Mouse (Mus musculus) cerebellum, adult 2 months (tissue): Measurements from ENCODE around the gene Dnajb12. TPM values are rescaled to one million over a fixed set of nuclear protein-coding genes. Genes with fewer than 3 reads are reported as not detected.

ENCODE experiments used
- DNase-seq, 2 experiments: peaks; one replicate each; pipeline ENCODE4 v3.0.0; 2021
- H3K27ac ChIP-seq: fragments of 200-500 bp; 2 replicates; pipeline ENCODE4 v1.5.1; 2012; ENCODE audit warnings: low read length, control low read depth, inconsistent platforms; ENCODE audit not compliant: insufficient read depth
- H3K27me3 ChIP-seq: fragments of 200-500 bp; 2 replicates; pipeline ENCODE4 v1.6.1; 2012; ENCODE audit warnings: inconsistent platforms, mild to moderate bottlenecking, low read length, moderate library complexity; ENCODE audit not compliant: control insufficient read depth, insufficient read depth
- H3K4me1 ChIP-seq: fragments of 200-500 bp; 2 replicates; pipeline ENCODE4 v1.6.1; 2011; ENCODE audit warnings: low read length; ENCODE audit not compliant: control insufficient read depth, insufficient read depth
- H3K4me3 ChIP-seq: fragments of 200-500 bp; replicated peaks from 2 replicates; pipeline ENCODE3; 2011; ENCODE audit warnings: mild to moderate bottlenecking, low read depth, low read length, control low read depth; ENCODE audit not compliant: insufficient read depth
- CTCF ChIP-seq: fragments of 200-500 bp; IDR thresholded peaks from 2 replicates; pipeline ENCODE4 v1.5.1; 2011; ENCODE audit warnings: low read depth, mild to moderate bottlenecking, control low read depth, low read length, moderate library complexity, borderline replicate concordance; ENCODE audit not compliant: insufficient read depth
- POLR2A ChIP-seq: fragments of 200-500 bp; IDR thresholded peaks from 2 replicates; pipeline ENCODE4 v1.6.1; 2011; ENCODE audit warnings: low read length, control low read depth, borderline replicate concordance; ENCODE audit not compliant: insufficient read depth
- WGBS: fragments of 180-500 bp; shearing (Covaris S2); methylation state at CpG from one replicate; pipeline ENCODE4 v1.1.7; 2018; 5-methylcytosine and 5-hydroxymethylcytosine counted together
- polyA plus RNA-seq: library from polyadenylated mRNA; depleted of rRNA; stranded (reverse); fragments of >200 nt; gene quantifications from 2 replicates; pipeline ENCODE4 v1.2.3, GENCODE M21; 2012

The Dnajb12 gene
- polyA plus RNA-seq, 1 experiment: 48.6 TPM

DNA sequence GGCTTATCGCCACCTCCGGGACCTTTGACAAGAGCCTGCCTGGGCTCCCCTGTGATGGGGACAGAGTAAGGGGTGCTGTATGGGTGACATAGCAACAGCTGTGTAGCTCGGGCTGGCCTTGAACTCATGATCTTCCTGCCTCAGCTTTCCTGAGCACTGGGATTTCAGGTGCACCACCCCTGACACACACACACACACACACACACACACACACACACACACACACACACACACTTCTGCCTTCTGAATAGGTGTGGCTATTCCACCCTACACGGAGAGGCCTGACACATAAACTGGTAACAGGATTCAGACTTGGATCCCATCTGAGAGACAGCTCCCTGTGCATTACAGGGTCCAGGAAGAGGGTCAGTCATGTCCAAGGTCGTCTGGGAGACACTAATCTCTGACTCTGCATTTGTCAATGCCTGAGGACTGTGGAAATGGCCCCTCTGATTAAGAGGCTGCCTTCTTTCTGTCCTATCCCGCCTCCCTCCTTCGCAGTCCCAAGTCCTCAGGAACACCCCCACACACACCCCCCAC is 29.5 kb downstream of the Dnajb12 start:
- TF ChIP-seq CTCF: no peak
- H3K27ac ChIP-seq: no peak overlapping the region
- H3K27me3 ChIP-seq: no peaks in the 10 kb centered on the region
- peaks cover 12% of the 10 kb centered on the region for H3K4me1 ChIP-seq
- DNase-seq: no peak
- no peak overlapping the region for H3K4me3 ChIP-seq
- WGBS: 65% methylated on average over 7 of the region's 7 CpGs

DNA sequence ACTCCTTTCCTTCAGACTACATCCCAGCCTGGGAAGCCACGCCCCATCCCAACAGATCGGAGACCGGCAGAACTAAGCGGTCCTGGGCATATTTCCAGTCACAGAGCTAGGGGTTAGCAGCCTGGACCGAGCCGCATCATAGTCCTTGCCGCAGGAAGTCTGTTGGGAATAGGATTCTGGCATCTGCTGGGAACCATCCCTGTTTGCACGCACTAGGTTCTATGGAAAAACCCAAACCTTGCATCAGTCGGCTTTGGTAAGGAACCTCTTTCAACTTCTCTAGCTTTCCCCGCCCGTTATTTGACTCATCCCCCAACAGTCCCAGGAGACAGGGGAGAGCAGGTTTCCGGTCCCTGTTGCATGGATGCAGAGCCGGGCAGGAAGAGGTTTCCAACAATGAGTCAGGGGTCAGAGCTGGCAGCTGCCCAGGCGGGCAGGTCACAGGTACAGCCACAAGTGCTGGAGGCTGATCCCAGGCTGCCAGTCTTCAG is 30.0 kb downstream of the Dnajb12 start:
- WGBS: 13% methylated on average over 14 of the region's 14 CpGs
- Histone ChIP-seq H3K27me3 (no peaks in the 10 kb centered on the region), H3K4me3 (no peak overlapping the region), H3K27ac (no peak overlapping the region; the same call in 1 of the 2 replicates), H3K4me1 (peaks cover 12% of the 10 kb centered on the region)
- TF ChIP-seq POLR2A (no peak), CTCF (no peak)
- no peak for DNase-seq

DNA sequence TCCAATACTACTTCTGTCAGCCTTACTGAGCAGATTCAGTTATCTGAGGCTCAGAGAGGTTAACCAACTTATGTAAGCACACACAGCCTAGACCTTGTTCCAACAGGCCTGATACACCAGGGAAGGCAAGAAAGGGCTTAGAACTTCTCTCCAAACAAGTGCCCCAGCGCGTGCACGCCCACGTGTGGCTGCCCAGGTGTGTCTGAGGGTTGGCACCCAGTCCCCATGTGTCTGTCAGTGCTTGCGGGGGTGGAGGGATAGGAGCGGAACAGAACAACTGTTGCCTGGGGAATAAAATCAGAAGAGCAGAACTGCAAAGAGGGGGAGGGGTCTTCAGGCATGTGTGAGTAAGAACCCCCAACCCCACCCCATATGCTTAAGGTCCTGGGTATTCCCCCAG is 31.7 kb downstream of the Dnajb12 start:
- H3K4me1 ChIP-seq: peaks cover 12% of the 10 kb centered on the region
- no peak for DNase-seq
- no peak overlapping the region for H3K4me3 ChIP-seq
- 66% methylated on average over 6 of the region's 6 CpGs for WGBS
- H3K27ac ChIP-seq: no peak overlapping the region
- TF ChIP-seq CTCF (no peak), POLR2A (no peak)
- H3K27me3 ChIP-seq: no peaks in the 10 kb centered on the region

DNA sequence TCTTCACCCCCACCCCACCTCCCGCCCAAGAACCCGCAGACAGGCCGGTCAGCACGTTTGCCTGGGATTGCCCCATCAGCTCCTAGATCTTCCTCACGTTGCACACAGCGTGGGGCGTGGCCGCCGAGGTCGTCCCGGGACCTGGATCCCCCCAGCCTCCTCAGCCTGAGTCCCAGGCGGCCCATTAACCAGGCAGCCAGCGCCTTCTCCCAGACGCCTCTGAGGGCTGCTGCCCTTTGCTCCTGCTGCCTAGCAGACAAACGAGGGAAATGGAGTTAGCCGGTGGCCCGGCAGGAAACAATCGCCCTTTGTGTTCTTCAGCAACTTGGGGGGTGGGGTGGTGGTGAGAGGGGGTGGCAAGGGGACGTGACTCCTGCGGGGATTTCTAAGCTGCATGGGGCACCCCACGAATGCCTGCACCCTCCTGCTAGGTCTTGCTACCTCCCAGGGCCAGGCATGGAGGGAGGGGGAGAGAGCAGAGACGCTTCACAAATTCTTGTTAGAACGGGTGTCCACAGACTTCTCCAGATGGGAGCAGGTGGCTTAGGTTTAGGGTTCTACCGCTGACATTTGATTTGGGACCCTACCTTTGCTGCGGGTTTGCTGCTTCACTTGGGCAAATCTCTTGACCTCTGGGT is 32.3 kb downstream of the Dnajb12 start:
- 28% methylated on average over 25 of the region's 25 CpGs for WGBS
- Histone ChIP-seq H3K27ac (no peak overlapping the region), H3K4me3 (no peak overlapping the region), H3K27me3 (no peaks in the 10 kb centered on the region), H3K4me1 (peaks cover 12% of the 10 kb centered on the region)
- DNase-seq: no peak
- TF ChIP-seq POLR2A (no peak), CTCF (no peak)

DNA sequence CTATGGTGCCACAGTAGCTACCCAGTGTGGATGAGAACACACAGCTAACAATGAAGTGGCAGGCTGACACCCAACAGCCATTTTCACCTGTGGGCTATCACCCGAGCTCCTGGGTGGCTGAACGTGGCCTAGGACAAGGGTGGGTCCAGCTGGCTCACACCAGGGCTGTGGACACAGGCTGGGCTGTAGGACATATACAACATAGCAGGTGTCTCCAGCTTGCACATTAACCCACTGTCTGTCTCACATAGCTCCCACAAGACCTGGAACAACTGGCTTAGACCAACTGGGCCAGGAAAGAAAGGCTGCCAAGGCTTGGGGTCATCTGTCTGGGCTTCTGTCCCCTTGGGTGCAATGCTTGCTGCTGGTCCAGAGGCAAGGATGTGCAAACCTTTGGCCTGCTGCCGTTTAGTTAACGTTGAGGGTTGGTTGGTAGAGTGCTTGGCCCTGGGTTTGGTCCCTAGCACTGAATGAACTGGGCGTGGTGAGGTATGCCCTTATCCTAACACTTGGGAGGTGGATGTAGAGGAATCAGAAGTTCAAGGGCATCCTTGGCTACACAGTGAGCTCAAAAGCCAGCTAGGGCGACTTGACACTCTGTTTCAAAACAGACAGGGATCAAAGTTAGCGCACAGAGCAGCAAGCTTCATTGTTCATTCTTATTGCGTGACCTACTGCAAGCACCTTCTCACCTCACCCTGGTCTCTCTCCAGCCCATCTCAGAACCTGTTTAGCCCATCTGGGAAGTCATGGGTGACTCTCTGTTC is 36.0 kb downstream of the Dnajb12 start:
- DNase-seq: no peak
- H3K4me3 ChIP-seq: no peak overlapping the region
- H3K4me1 ChIP-seq: no peaks in the 10 kb centered on the region; the same call in 1 of the 2 replicates
- 78% methylated on average over 8 of the region's 8 CpGs for WGBS
- H3K27me3 ChIP-seq: no peaks in the 10 kb centered on the region
- TF ChIP-seq CTCF: no peak
- no peak for TF ChIP-seq POLR2A
- H3K27ac ChIP-seq: no peak overlapping the region

DNA sequence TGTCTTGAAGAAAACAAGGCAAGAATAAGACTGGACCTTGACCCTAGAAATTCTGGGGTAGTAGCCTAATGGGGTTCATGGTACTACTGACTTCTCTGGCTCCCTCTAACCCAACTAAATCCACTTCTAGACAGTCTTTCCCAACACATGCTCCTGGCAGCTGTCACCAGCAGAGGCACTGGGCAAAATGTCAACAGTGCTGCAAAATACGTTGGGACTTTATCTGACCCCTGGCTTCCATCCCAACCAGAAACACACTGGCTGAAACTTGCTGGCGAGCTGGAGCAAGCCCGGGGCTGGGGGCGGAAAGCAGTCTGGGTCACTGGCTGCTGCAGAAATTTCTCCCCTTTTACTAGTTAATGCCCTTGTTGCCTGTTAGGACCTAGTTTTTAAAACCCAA is 36.8 kb downstream of the Dnajb12 start:
- TF ChIP-seq CTCF (no peak), POLR2A (no peak)
- no peak overlapping the region for H3K27ac ChIP-seq
- 14% methylated on average over 4 of the region's 4 CpGs for WGBS
- no peak for DNase-seq
- peaks cover 2% of the 10 kb centered on the region; the same call in 1 of the 2 replicates for H3K4me1 ChIP-seq
- H3K27me3 ChIP-seq: no peaks in the 10 kb centered on the region
- H3K4me3 ChIP-seq: no peak overlapping the region

DNA sequence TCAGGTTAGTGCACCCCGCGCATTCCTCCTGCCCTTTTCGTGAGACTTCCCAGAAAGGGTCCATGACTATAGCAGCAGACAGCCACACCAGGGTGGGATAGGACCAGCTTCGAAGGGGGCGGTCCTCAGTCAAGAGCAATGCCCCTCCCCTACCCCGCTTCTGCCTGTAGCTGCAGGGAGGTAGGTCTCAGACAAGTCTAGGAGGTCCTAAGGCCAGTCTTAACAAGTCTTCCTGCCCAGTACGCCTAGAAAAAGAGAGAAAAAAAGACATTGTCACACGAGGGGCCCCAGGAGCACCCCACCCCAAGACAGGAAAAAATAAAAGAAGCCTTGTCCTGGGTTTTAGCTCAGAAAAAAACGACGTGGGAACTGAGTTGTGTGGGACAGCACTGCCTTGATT is 37.3 kb downstream of the Dnajb12 start:
- 0 out of 2 replicates have a peak, but pooled peaks cover 5% of the 10 kb centered on the region for H3K4me1 ChIP-seq
- WGBS: 24% methylated on average over 10 of the region's 10 CpGs
- DNase-seq: no peak
- no peak overlapping the region for H3K27ac ChIP-seq
- H3K27me3 ChIP-seq: no peaks in the 10 kb centered on the region
- H3K4me3 ChIP-seq: no peak overlapping the region
- TF ChIP-seq CTCF: no peak

DNA sequence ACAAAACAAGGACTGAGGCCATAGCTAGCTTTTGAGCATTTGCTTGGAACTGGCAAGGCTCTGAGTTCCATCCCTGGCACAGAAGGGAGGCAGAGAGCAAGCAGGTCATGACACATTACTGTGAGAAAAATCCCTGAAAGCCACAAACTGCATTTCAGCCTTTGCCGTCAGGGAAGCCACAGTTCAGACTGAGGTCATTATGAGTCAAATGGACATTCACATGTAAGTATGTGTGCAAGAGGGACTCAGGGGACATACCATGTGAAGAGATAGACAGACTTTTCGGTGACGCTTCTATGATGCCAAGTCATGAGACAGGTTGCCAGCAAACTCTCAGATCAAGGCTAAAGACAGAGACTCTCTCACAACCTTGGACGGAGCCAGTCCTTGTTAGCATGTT is 38.8 kb downstream of the Dnajb12 start:
- 88% methylated on average over 4 of the region's 4 CpGs for WGBS
- H3K27me3 ChIP-seq: no peaks in the 10 kb centered on the region
- 0 out of 2 replicates have a peak, but pooled peaks cover 5% of the 10 kb centered on the region for H3K4me1 ChIP-seq
- TF ChIP-seq POLR2A (no peak), CTCF (no peak)
- no peak for DNase-seq
- H3K27ac ChIP-seq: no peak overlapping the region
- H3K4me3 ChIP-seq: no peak overlapping the region
